Mouse (Mus musculus) gastrocnemius, adult 18-20 months (tissue): Measurements from ENCODE around the gene Chil6. TPM values are rescaled to one million over a fixed set of nuclear protein-coding genes. Genes with fewer than 3 reads are reported as not detected.

Experiments used
- DNase-seq: peaks from one replicate; pipeline ENCODE4 v3.0.0; 2021; ENCODE audit warnings: low spot score
- long read RNA-seq, 2 experiments: library from polyadenylated mRNA; stranded (forward); transcript quantifications; one replicate each; pipeline ENCODE4 v2.0.0; 2021
- total RNA-seq, 2 experiments: library from RNA; stranded (reverse); gene quantifications; 2 replicates each; pipeline ENCODE4 v1.2.3; 2021

Gene Chil6
- not detected for total RNA-seq
- long read RNA-seq, experiment 1 = 0 reads
- long read RNA-seq, experiment 2 = 0 reads

DNA sequence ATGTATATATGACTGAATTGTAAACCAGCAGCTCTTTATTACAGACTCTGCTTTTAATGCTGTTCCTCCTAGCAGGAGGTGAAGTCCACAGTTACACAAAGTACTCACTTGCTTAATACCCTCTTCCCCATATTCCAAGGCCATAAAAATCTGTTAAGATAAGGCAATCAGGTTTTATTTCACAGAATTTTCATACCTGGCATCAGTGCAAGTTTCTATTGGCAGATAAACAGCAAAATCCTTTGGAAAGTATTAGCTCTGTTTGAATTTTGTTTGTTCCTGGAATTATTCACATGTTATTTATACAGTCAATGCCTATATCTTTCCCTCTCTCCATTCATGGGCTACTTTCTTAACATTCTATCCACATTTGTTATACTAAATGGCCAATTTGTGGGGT lies at the start of gene Chil6:
Gene Chil6, minus strand, starts transcription at position 101 of the 400 bp plus-strand sequence.
- no peak for DNase-seq

DNA sequence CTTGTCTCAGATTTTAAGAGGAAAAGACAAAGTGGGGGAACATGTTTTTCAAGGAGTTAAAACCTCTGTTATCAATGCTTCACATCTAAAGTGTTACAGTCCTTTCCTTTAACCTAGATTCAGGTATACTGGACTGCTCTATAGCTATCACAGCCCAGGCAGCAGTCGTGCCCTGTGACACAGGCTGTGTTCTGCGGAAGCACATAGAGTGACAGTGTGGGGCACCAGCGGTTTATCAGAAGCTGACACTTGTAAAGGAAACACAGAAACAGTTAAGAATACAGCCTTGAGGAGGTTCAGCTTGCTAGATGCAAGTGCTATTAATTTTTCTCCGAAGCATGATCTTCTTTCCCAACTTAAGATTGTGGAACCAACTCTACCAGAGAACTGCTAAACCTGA lies 46.6 kb upstream of the Chil6 start:
- no peak for DNase-seq

DNA sequence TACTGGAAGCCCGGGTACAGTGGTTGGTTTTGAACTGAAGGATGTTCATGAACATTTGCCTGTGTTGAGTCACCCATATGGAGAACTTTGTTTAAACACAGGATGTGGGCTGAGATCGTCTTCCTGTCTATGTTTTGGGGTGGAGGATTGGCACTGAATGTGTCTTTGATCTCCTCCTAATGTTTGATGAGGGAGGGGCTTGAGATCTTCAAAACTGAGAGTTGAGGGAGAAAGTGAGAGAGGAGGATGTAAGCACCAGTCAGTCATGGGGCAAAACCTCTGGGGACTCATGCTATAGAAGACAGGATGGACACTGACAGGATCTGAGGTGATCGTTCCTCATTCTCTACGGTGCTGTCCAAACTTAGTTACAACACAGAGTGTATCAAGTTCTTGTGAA lies 43.6 kb upstream of the Chil6 start:
- DNase-seq = no peak

DNA sequence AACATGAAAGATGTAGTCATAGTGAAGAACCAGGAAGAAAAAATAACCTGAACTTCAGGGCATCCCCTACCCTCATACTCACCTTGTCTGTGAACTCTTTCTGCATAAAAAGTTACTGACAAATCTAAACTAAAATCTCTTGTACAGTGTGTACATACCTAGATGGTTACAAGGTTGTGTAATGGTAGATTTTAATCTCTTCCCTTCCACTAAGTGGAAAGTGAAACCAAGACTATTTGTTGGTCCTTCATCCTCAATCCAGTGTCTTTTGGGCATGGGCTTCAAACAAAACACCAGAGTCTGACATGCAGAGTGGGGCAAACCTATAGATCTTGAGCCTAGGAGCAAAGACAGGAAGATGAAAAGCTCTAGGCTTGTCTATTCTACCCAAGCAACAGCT lies 43.0 kb upstream of the Chil6 start:
- no peak for DNase-seq

DNA sequence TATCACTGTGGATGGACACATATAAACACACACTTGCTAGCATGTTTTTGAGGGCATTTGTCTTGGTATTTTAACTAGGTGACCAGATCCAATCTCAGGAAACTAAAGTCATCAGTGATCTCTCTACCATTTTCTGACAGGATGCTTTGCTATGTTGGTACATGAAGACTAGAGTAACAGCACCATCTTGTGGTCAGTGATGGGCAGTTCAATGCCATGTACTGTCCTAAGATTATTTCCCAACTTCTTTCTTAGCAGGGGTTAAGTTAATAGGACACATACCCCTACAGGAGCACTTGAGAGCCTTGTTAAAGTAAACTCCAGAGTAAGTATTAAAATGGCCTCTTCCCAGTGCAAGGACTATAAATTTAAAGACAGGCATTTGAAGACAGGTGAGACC lies 42.6 kb upstream of the Chil6 start:
- DNase-seq = peak; percentile 6

Other genes with a start within 250 kb of the Chil6 start
- not detected for gene Chil3, start 238.6 kb downstream of the Chil6 start, total RNA-seq
- not detected for gene Chil4, start 186.7 kb downstream of the Chil6 start, total RNA-seq
- under 1 TPM; 0.07 to 0.24 TPM for gene Dennd2d, start 76.2 kb upstream of the Chil6 start, total RNA-seq
- gene Dram2, start 141.6 kb upstream of the Chil6 start, total RNA-seq = 100 to 1,000 TPM in 1 of 2 experiments, 10 to 100 TPM in 1; 93.7 to 103 TPM
- gene Cept1, start 141.6 kb upstream of the Chil6 start, total RNA-seq = 10 to 100 TPM; 27.6 to 30.8 TPM